Mouse (Mus musculus): ENCODE results near the gene Nkapl. TPM values are rescaled to one million over a fixed set of nuclear protein-coding genes. Genes with fewer than 3 reads are reported as not detected.

The Nkapl gene
- polyA plus RNA-seq, 2 experiments: 0.69 to 2.4 TPM

DNA sequence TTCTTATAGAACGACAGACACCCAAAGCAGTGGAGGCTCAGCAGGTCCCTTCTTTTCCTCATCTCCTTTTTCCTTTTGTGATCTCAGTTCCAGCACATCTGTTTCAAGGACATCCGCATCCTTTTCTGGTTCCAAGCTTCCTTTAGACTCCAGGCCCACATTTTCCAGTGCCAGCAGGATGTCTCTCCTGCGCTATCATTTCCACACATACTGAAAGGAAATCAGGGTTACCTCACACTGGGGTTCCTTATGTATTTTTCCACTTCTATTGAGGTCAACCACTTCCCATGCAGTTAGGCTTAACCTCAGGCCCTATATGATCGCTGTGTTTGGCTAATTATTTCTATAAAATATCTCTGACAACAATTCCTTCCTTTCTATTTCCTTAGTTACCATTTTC is 32.8 kb downstream of the Nkapl start:
- Histone ChIP-seq H3K4me3 (replicated peaks; ENCODE audit: low read length) (no peak overlapping the region), H3K9ac (ENCODE audit: low read depth, low read length, severe bottlenecking) (no peak overlapping the region), H3K27ac (replicated peaks; ENCODE audit: low read depth, low read length) (no peak overlapping the region), H3K4me2 (replicated peaks; ENCODE audit: low read depth, low read length, severe bottlenecking) (no peak overlapping the region), H3K27me3 (ENCODE audit: control insufficient read depth, insufficient read depth, low read length) (no peaks in the 10 kb centered on the region), H3K36me3 (ENCODE audit: control insufficient read depth, insufficient read depth, low read length) (no peaks in the 10 kb centered on the region), H3K4me1 (ENCODE audit: control insufficient read depth, insufficient read depth, low read length) (no peaks in the 10 kb centered on the region), H3K9me3 (ENCODE audit: control insufficient read depth, low read length) (no peaks in the 10 kb centered on the region)
- WGBS: 83% methylated on average over 4 of the region's 4 CpGs
- DNase-seq (ENCODE audit: low spot score) (no peak), ATAC-seq (ENCODE audit: low FRiP score, low read depth) (no peak)
- TF ChIP-seq POLR2A (IDR thresholded peaks at IDR 0.05; ENCODE audit: borderline replicate concordance, extremely low read depth, insufficient read depth, insufficient read length): no peak

DNA sequence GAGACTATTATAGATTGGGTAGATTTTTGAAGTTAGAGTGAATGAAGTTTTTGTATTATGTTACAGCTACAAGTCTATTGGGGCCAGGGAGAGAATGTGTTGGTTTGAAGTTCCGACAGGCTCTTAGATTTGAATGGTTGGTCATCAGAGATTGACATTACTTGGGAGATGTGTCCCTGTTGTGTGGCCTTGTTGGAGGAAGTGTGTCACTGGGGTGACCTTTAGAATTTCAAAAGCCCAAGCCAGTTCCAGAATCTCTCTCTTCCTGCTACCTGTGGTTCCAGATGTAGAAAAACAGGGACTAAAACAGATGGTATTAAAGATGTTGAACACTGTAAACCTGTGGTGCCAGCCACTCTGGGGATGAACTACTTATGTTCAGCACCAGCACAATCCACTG is 40.7 kb downstream of the Nkapl start:
- H3K27me3 ChIP-seq (ENCODE audit: control insufficient read depth, insufficient read depth, low read length): no peaks in the 10 kb centered on the region
- WGBS: 100% methylated on average over 1 of the region's 1 CpGs
- ATAC-seq (ENCODE audit: low FRiP score, low read depth) (no peak), DNase-seq (ENCODE audit: low spot score) (no peak)
- H3K4me3 ChIP-seq (replicated peaks; ENCODE audit: low read length): no peak overlapping the region
- H3K4me1 ChIP-seq (ENCODE audit: control insufficient read depth, insufficient read depth, low read length): no peaks in the 10 kb centered on the region
- no peaks in the 10 kb centered on the region for H3K36me3 ChIP-seq (ENCODE audit: control insufficient read depth, insufficient read depth, low read length)
- H3K27ac ChIP-seq (replicated peaks; ENCODE audit: low read depth, low read length): no peak overlapping the region
- no peak overlapping the region for H3K4me2 ChIP-seq (replicated peaks; ENCODE audit: low read depth, low read length, severe bottlenecking)
- TF ChIP-seq POLR2A (IDR thresholded peaks at IDR 0.05; ENCODE audit: borderline replicate concordance, extremely low read depth, insufficient read depth, insufficient read length): no peak
- no peak overlapping the region for H3K9ac ChIP-seq (ENCODE audit: low read depth, low read length, severe bottlenecking)
- no peaks in the 10 kb centered on the region for H3K9me3 ChIP-seq (ENCODE audit: control insufficient read depth, low read length)

DNA sequence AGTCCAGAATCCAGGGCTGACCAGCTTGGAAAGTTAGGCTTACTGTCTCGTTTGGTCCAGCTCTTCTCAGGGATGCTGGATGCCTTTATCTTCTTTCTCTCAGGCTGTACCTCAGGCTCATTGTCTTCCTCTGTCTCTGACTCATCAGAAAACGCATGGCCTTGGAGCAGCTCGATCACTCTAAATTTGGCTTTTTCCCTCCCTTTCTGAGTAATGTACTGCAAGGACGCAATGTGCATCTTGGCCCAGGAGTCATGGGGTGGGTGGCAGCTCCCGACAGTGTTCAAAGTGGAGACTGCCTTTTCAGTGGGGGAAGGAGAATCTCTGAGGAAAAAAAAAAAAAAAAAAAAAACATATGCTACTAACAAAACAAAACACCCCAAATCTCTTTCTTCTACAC is 45.0 kb downstream of the Nkapl start:
- TF ChIP-seq POLR2A (IDR thresholded peaks at IDR 0.05; ENCODE audit: borderline replicate concordance, extremely low read depth, insufficient read depth, insufficient read length): no peak
- Histone ChIP-seq H3K4me3 (replicated peaks; ENCODE audit: low read length) (no peak overlapping the region), H3K36me3 (ENCODE audit: control insufficient read depth, insufficient read depth, low read length) (no peaks in the 10 kb centered on the region), H3K27ac (replicated peaks; ENCODE audit: low read depth, low read length) (no peak overlapping the region), H3K4me2 (replicated peaks; ENCODE audit: low read depth, low read length, severe bottlenecking) (no peak overlapping the region), H3K27me3 (ENCODE audit: control insufficient read depth, insufficient read depth, low read length) (no peaks in the 10 kb centered on the region), H3K9ac (ENCODE audit: low read depth, low read length, severe bottlenecking) (no peak overlapping the region), H3K4me1 (ENCODE audit: control insufficient read depth, insufficient read depth, low read length) (no peaks in the 10 kb centered on the region), H3K9me3 (ENCODE audit: control insufficient read depth, low read length) (no peaks in the 10 kb centered on the region)
- no peak for ATAC-seq (ENCODE audit: low FRiP score, low read depth)
- DNase-seq (ENCODE audit: low spot score): no peak
- WGBS: 70% methylated on average over 5 of the region's 5 CpGs

DNA sequence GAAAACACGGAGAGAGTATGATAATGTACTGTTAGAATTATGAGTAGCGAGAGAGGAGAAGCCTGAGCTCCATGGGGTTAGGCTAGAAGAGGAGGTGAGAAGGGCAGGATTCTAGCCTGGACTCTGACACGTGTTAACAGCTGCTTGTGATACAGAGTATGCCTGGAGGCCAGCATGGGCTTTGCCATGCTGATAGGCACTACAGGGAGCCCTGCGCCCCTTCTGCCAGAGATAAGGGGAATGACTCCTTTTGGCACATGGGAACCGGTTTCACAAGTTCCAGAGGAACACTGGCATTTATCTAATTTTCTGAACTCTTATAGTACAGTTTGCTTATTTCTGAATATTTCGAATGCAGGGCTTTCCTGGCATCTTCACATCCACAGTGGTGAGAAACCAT is 49.4 kb downstream of the Nkapl start:
- no peak for TF ChIP-seq POLR2A (IDR thresholded peaks at IDR 0.05; ENCODE audit: borderline replicate concordance, extremely low read depth, insufficient read depth, insufficient read length)
- Histone ChIP-seq H3K27me3 (ENCODE audit: control insufficient read depth, insufficient read depth, low read length) (no peaks in the 10 kb centered on the region), H3K4me2 (replicated peaks; ENCODE audit: low read depth, low read length, severe bottlenecking) (no peak overlapping the region), H3K9ac (ENCODE audit: low read depth, low read length, severe bottlenecking) (no peak overlapping the region), H3K9me3 (ENCODE audit: control insufficient read depth, low read length) (no peaks in the 10 kb centered on the region), H3K27ac (replicated peaks; ENCODE audit: low read depth, low read length) (no peak overlapping the region), H3K4me1 (ENCODE audit: control insufficient read depth, insufficient read depth, low read length) (no peaks in the 10 kb centered on the region), H3K36me3 (ENCODE audit: control insufficient read depth, insufficient read depth, low read length) (no peaks in the 10 kb centered on the region), H3K4me3 (replicated peaks; ENCODE audit: low read length) (no peak overlapping the region)
- no peak for DNase-seq (ENCODE audit: low spot score)
- no peak for ATAC-seq (ENCODE audit: low FRiP score, low read depth)
- 68% methylated on average over 6 of the region's 6 CpGs for WGBS

DNA sequence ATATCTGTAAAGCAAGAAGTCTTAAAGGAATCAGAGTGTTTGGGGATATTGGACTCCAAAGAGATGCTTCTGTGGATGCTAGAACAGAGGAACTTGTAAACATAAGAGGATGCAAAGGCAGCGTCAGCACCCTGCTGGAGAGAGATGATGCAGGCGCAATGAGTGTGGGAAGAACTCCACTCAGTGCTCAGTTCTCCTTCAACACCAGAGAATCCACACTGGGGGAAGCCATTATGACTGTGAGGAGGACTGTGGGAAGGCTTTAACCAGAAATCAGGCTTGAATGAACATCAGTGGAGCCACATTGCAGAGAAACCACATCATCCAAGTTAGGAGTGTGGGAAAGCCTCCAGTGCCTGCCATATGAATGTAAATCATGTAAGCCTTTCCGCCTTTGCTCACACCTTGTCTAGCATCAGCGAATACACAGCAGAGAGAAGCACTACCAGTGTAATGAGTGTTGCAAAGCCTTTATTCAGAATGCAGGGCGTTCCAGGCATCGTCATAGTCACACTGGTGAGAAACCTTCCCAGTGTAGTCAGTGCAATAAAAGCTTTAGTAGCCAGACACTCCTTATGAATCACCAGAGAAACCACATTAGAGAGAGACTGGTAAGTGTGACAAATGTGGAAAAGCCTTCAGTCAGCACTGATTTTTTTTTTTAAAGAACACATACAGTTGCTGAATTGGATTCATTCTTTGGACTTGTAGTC is 50.9 kb downstream of the Nkapl start:
- TF ChIP-seq POLR2A (IDR thresholded peaks at IDR 0.05; ENCODE audit: borderline replicate concordance, extremely low read depth, insufficient read depth, insufficient read length): no peak
- Histone ChIP-seq H3K27me3 (ENCODE audit: control insufficient read depth, insufficient read depth, low read length) (no peaks in the 10 kb centered on the region), H3K4me2 (replicated peaks; ENCODE audit: low read depth, low read length, severe bottlenecking) (no peak overlapping the region), H3K9me3 (ENCODE audit: control insufficient read depth, low read length) (no peaks in the 10 kb centered on the region), H3K9ac (ENCODE audit: low read depth, low read length, severe bottlenecking) (no peak overlapping the region), H3K4me3 (replicated peaks; ENCODE audit: low read length) (no peak overlapping the region), H3K27ac (replicated peaks; ENCODE audit: low read depth, low read length) (no peak overlapping the region), H3K4me1 (ENCODE audit: control insufficient read depth, insufficient read depth, low read length) (no peaks in the 10 kb centered on the region), H3K36me3 (ENCODE audit: control insufficient read depth, insufficient read depth, low read length) (no peaks in the 10 kb centered on the region)
- no peak for ATAC-seq (ENCODE audit: low FRiP score, low read depth)
- no peak for DNase-seq (ENCODE audit: low spot score)
- 66% methylated on average over 6 of the region's 6 CpGs for WGBS

MicroRNAs within 50 kb of the gene (microRNA counts, 519-probe panel; counts per million panel counts)
- 3,333 counts per million, percentile 65 among the panel's probes with 10 or more counts for microRNA mmu-miR-1896

Small RNA genes lying within 50 kb of the gene (microRNA-seq; reads per million reads assigned to microRNA genes)
- gene Mir1896: not detected

Other genes with a start within 250 kb of the Nkapl start
- 0.05 and 0.29 TPM in 2 replicates for gene Gpx5, start 175.8 kb downstream of the Nkapl start, polyA plus RNA-seq (2012; rRNA removed)
- gene Gpx5, start 175.8 kb downstream of the Nkapl start, polyA plus RNA-seq (2014; fragmentation: Nextera tagmentation; extraction: Ambion mirVana): not detected in 2 replicates
- gene Gpx6, start 156.4 kb downstream of the Nkapl start, polyA plus RNA-seq (2012; rRNA removed): 0.19 and 0.27 TPM in 2 replicates
- gene Gpx6, start 156.4 kb downstream of the Nkapl start, polyA plus RNA-seq (2014; fragmentation: Nextera tagmentation; extraction: Ambion mirVana): 0.35 and 0.63 TPM in 2 replicates
- gene Olfr1367, start 121.6 kb downstream of the Nkapl start, polyA plus RNA-seq (2012; rRNA removed): not detected in 2 replicates
- gene Olfr1367, start 121.6 kb downstream of the Nkapl start, polyA plus RNA-seq (2014; fragmentation: Nextera tagmentation; extraction: Ambion mirVana): not detected in 2 replicates
- gene Zscan12, start 105.7 kb downstream of the Nkapl start, polyA plus RNA-seq (2012; rRNA removed): 7.0 and 9.7 TPM in 2 replicates
- gene Zscan12, start 105.7 kb downstream of the Nkapl start, polyA plus RNA-seq (2014; fragmentation: Nextera tagmentation; extraction: Ambion mirVana): 11.2 and 11.4 TPM in 2 replicates
- 71.0 and 81.2 TPM in 2 replicates for gene Zkscan3, start 65.8 kb downstream of the Nkapl start, polyA plus RNA-seq (2012; rRNA removed)
- gene Zkscan3, start 65.8 kb downstream of the Nkapl start, polyA plus RNA-seq (2014; fragmentation: Nextera tagmentation; extraction: Ambion mirVana): 74.6 and 82.0 TPM in 2 replicates
- gene Pgbd1, start 27.5 kb downstream of the Nkapl start, polyA plus RNA-seq (2012; rRNA removed): 2.1 and 3.1 TPM in 2 replicates
- gene Pgbd1, start 27.5 kb downstream of the Nkapl start, polyA plus RNA-seq (2014; fragmentation: Nextera tagmentation; extraction: Ambion mirVana): 2.4 and 3.1 TPM in 2 replicates
- 44.6 and 52.4 TPM in 2 replicates for gene Zscan26, start 14.8 kb downstream of the Nkapl start, polyA plus RNA-seq (2012; rRNA removed)
- gene Zscan26, start 14.8 kb downstream of the Nkapl start, polyA plus RNA-seq (2014; fragmentation: Nextera tagmentation; extraction: Ambion mirVana): 17.7 and 20.5 TPM in 2 replicates
- 1.8 and 2.2 TPM in 2 replicates for gene Zkscan4, start 10.4 kb upstream of the Nkapl start, polyA plus RNA-seq (2012; rRNA removed)
- gene Zkscan4, start 10.4 kb upstream of the Nkapl start, polyA plus RNA-seq (2014; fragmentation: Nextera tagmentation; extraction: Ambion mirVana): 2.9 and 3.8 TPM in 2 replicates
- gene Gm10065, start 10.9 kb upstream of the Nkapl start, polyA plus RNA-seq (2012; rRNA removed): not detected in 2 replicates
- gene Gm10065, start 10.9 kb upstream of the Nkapl start, polyA plus RNA-seq (2014; fragmentation: Nextera tagmentation; extraction: Ambion mirVana): not detected in 2 replicates
- gene AK157302, start 26.7 kb upstream of the Nkapl start, polyA plus RNA-seq (2012; rRNA removed): 0.17 and 0.30 TPM in 2 replicates
- gene AK157302, start 26.7 kb upstream of the Nkapl start, polyA plus RNA-seq (2014; fragmentation: Nextera tagmentation; extraction: Ambion mirVana): 0.28 and 0.29 TPM in 2 replicates
- 5.1 and 5.9 TPM in 2 replicates for gene Gm11273, start 32.9 kb upstream of the Nkapl start, polyA plus RNA-seq (2012; rRNA removed)
- gene Gm11273, start 32.9 kb upstream of the Nkapl start, polyA plus RNA-seq (2014; fragmentation: Nextera tagmentation; extraction: Ambion mirVana): 6.1 and 6.8 TPM in 2 replicates
- gene Zkscan8, start 62.6 kb upstream of the Nkapl start, polyA plus RNA-seq (2012; rRNA removed): 12.9 and 16.2 TPM in 2 replicates
- gene Zkscan8, start 62.6 kb upstream of the Nkapl start, polyA plus RNA-seq (2014; fragmentation: Nextera tagmentation; extraction: Ambion mirVana): 8.8 and 10.0 TPM in 2 replicates
- not detected in 2 replicates for gene Olfr1366, start 74.3 kb upstream of the Nkapl start, polyA plus RNA-seq (2012; rRNA removed)
- gene Olfr1366, start 74.3 kb upstream of the Nkapl start, polyA plus RNA-seq (2014; fragmentation: Nextera tagmentation; extraction: Ambion mirVana): 0.15 and 0.30 TPM in 2 replicates
- not detected in 2 replicates for gene Olfr1535, start 91.4 kb upstream of the Nkapl start, polyA plus RNA-seq (2012; rRNA removed)
- gene Olfr1535, start 91.4 kb upstream of the Nkapl start, polyA plus RNA-seq (2014; fragmentation: Nextera tagmentation; extraction: Ambion mirVana): not detected in 2 replicates
- gene Olfr1364, start 113.2 kb upstream of the Nkapl start, polyA plus RNA-seq (2012; rRNA removed): not detected in 2 replicates
- gene Olfr1364, start 113.2 kb upstream of the Nkapl start, polyA plus RNA-seq (2014; fragmentation: Nextera tagmentation; extraction: Ambion mirVana): not detected in 2 replicates
- gene Olfr1362, start 145.5 kb upstream of the Nkapl start, polyA plus RNA-seq (2012; rRNA removed): not detected in 2 replicates
- not detected in 2 replicates for gene Olfr1362, start 145.5 kb upstream of the Nkapl start, polyA plus RNA-seq (2014; fragmentation: Nextera tagmentation; extraction: Ambion mirVana)
- gene Olfr11, start 174.0 kb upstream of the Nkapl start, polyA plus RNA-seq (2012; rRNA removed): not detected in 2 replicates
- gene Olfr11, start 174.0 kb upstream of the Nkapl start, polyA plus RNA-seq (2014; fragmentation: Nextera tagmentation; extraction: Ambion mirVana): not detected in 2 replicates
- gene Olfr1361, start 194.9 kb upstream of the Nkapl start, polyA plus RNA-seq (2012; rRNA removed): not detected in 2 replicates
- not detected in 2 replicates for gene Olfr1361, start 194.9 kb upstream of the Nkapl start, polyA plus RNA-seq (2014; fragmentation: Nextera tagmentation; extraction: Ambion mirVana)
- not detected in 2 replicates for gene Olfr1360, start 208.9 kb upstream of the Nkapl start, polyA plus RNA-seq (2012; rRNA removed)
- not detected in 2 replicates for gene Olfr1360, start 208.9 kb upstream of the Nkapl start, polyA plus RNA-seq (2014; fragmentation: Nextera tagmentation; extraction: Ambion mirVana)
- not detected in 2 replicates for gene Olfr1359, start 229.6 kb upstream of the Nkapl start, polyA plus RNA-seq (2012; rRNA removed)
- not detected in 2 replicates for gene Olfr1359, start 229.6 kb upstream of the Nkapl start, polyA plus RNA-seq (2014; fragmentation: Nextera tagmentation; extraction: Ambion mirVana)
- gene Hist1h2bl, start 247.6 kb upstream of the Nkapl start, polyA plus RNA-seq (2012; rRNA removed): 15.9 and 20.8 TPM in 2 replicates
- gene Hist1h2bl, start 247.6 kb upstream of the Nkapl start, polyA plus RNA-seq (2014; fragmentation: Nextera tagmentation; extraction: Ambion mirVana): 2.4 and 4.4 TPM in 2 replicates
- gene Hist1h2ai, start 247.9 kb upstream of the Nkapl start, polyA plus RNA-seq (2012; rRNA removed): 17.5 and 34.8 TPM in 2 replicates
- gene Hist1h2ai, start 247.9 kb upstream of the Nkapl start, polyA plus RNA-seq (2014; fragmentation: Nextera tagmentation; extraction: Ambion mirVana): 30.7 and 38.1 TPM in 2 replicates
- gene Hist1h3h, start 249.2 kb upstream of the Nkapl start, polyA plus RNA-seq (2012; rRNA removed): 34.5 and 61.8 TPM in 2 replicates
- 18.4 and 18.6 TPM in 2 replicates for gene Hist1h3h, start 249.2 kb upstream of the Nkapl start, polyA plus RNA-seq (2014; fragmentation: Nextera tagmentation; extraction: Ambion mirVana)